Mouse (Mus musculus): ENCODE measurements at regions not wholly inside any gene's neighbourhood (a gene's known extent, or its start where the extent isn't known, plus 50 kb on each side); places are given as distances from the start of the nearest gene placed in this dataset.

DNA sequence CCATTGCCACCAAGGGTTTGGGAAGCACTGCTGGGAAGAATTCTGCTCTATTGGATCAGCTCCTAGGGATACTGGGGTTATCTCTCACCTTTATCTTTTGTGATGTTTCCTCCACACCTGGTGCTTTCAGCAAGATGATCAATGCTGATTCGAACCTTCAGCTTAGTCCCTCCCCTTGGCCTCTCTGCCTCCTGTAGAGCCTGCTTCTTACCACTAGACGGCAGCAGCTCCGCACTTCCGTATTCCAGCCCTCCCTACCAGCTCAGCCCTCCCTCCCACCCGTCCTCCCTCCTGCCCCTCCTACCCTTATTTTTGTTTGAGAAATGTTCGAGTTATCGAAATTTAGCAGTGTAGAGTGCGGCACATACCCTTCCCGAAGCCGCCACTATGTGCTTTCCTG lies 55.5 kb upstream of the Itga11 start:
- no peak for ATAC-seq (ENCODE audit: low FRiP score, low read depth)
- 60% methylated on average over 10 of the region's 10 CpGs for WGBS
- Histone ChIP-seq H3K36me3 (no peaks in the 10 kb centered on the region), H3K4me1 (peaks cover 11% of the 10 kb centered on the region; the same call in 1 of the 2 replicates), H3K9me3 (no peaks in the 10 kb centered on the region), H3K4me2 (replicated peaks) (no peak overlapping the region), H3K27me3 (no peaks in the 10 kb centered on the region), H3K4me3 (no peak overlapping the region), H3K9ac (no peak overlapping the region), H3K27ac (no peak overlapping the region)

DNA sequence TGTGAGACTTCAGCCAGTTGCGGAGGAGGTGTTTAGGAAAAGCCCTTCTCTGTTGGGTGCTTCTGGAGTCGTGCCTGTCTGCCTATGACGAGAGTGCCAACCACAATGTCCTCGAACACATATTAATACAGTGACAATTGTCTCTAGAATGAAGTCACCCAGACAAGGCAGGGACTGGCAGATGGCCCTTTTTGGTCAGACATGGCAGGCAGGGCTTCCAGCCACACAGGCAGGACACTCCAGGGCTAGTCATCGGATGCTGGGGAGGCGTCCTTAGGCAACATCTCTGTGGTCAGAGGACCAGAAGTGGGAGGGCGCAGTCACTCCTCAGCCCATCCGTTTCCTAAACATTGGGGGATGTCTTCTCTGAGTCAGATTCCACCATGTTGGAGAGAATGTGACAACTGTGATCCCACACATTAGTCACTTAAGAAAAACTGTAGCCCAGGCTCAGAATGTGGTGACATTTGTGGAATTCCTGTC lies 53.0 kb upstream of the Itga11 start:
- WGBS, result 84% methylated on average over 8 of the region's 8 CpGs
- H3K36me3 ChIP-seq, result no peaks in the 10 kb centered on the region

DNA sequence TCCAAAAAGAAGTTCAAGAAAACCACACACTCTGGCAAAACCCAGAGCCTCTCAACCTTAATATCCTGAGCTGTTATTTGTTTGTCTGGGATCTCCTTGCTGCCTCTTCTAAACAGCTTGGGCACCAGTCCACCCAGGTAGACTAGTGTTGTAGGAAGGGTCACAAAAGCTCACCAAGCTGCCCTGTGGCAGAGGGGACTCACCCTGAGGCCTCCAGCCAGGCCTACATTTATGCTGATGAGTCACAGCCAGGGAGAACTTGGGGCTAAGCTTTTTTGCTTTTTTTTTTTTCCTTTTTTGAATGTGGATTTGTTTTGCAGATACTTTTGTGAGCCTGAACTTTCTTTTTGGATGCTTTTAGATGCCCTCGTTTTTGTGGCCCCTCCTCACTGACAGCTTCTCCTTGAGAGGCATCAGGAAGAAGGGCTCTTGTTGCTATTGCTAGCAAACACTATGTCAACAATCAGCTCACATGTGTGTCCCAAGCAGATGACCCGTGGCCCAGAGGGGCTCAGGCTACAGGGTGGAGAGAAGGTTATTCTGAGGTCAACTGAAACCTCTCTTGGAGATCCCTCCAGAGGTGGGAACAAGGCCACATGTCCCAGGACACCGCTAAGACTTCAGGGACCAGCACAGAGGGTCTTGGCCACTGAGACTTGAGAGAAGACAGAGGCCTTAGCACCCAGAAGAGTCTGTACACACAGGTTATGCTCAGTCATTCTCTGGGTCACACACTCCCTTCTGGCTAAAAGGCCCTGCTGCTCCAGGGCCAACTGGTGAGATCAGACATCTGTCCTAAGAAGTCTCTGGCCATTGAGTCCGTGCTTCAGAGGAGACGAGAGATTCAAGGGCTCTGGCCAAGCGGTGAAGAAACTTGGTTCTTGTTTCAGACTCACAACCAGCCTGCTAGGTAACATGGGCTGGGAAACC lies 50.3 kb upstream of the Itga11 start:
- Histone ChIP-seq H3K9me3 (no peaks in the 10 kb centered on the region), H3K36me3 (no peaks in the 10 kb centered on the region), H3K27me3 (no peaks in the 10 kb centered on the region), H3K4me1 (peaks cover 35% of the 10 kb centered on the region), H3K9ac (no peak overlapping the region), H3K4me3 (no peak overlapping the region), H3K27ac (peak overlapping the region; percentile 49; the same call in 1 of the 2 replicates), H3K4me2 (replicated peaks) (no peak overlapping the region)
- no peak for ATAC-seq (ENCODE audit: low FRiP score, low read depth)
- WGBS, result 69% methylated on average over 6 of the region's 6 CpGs

More for the DNA sequence above, 53.0 kb upstream of the Itga11 start:
- no peaks in the 10 kb centered on the region for H3K9me3 ChIP-seq
- peaks cover 23% of the 10 kb centered on the region for H3K4me1 ChIP-seq
- no peak overlapping the region for H3K27ac ChIP-seq
- H3K27me3 ChIP-seq, result no peaks in the 10 kb centered on the region
- no peak overlapping the region for H3K4me3 ChIP-seq
- no peak overlapping the region for H3K4me2 ChIP-seq (replicated peaks)
- no peak overlapping the region for H3K9ac ChIP-seq
- ATAC-seq (ENCODE audit: low FRiP score, low read depth), result no peak
